Mouse (Mus musculus): ENCODE measurements around the gene Olfr1298.

Olfr1298 gene

GRCm38 (mm10) chr2:111649101-111649500, at the start of gene Olfr1298:
Olfr1298 (minus strand) TSS chr2:111649201.
- in situ Hi-C loops (cut with MboI, MseI): no loop called here

GRCm38 (mm10) chr2:111661119-111661518, 12.1 kb upstream of the Olfr1298 start, which contains the start of gene Olfr1299:
Olfr1299 (plus strand) TSS chr2:111661419.
- in situ Hi-C loops (cut with MboI, MseI): no loop called here

- in situ Hi-C loops (cut with MboI, MseI): no loop called here
Measured at GRCm38 (mm10) chr2:111626397-111626796, 22.6 kb downstream of the Olfr1298 start, which contains the start of gene Olfr1297. Olfr1297 (minus strand) TSS chr2:111626497.

Data from T-helper 2 cell (primary cell).